Mouse (Mus musculus) C2C12 (cell line): ENCODE results near the gene Siah1a.

Experiments
- CTCF ChIP-seq: IDR thresholded peaks from one replicate; pipeline ENCODE4 v1.5.1; 2011; ENCODE audit not compliant: control insufficient read depth, insufficient read depth, insufficient read length
- MAX ChIP-seq: IDR thresholded peaks from one replicate; pipeline ENCODE4 v1.6.1; 2011; ENCODE audit warnings: mild to moderate bottlenecking, control low read depth
- MYOD1 ChIP-seq: IDR thresholded peaks from one replicate; pipeline ENCODE4 v1.6.1; 2011; ENCODE audit warnings: low read depth; ENCODE audit not compliant: control insufficient read depth, insufficient read length

- TF ChIP-seq CTCF (no peak), MAX (no peak), MYOD1 (no peak)
Measured at GRCm38 (mm10) chr8:86756948-86757733, 11.4 kb upstream of the Siah1a start.
